Mouse (Mus musculus): Measurements from ENCODE around the gene Mog.

The Mog gene

DNA sequence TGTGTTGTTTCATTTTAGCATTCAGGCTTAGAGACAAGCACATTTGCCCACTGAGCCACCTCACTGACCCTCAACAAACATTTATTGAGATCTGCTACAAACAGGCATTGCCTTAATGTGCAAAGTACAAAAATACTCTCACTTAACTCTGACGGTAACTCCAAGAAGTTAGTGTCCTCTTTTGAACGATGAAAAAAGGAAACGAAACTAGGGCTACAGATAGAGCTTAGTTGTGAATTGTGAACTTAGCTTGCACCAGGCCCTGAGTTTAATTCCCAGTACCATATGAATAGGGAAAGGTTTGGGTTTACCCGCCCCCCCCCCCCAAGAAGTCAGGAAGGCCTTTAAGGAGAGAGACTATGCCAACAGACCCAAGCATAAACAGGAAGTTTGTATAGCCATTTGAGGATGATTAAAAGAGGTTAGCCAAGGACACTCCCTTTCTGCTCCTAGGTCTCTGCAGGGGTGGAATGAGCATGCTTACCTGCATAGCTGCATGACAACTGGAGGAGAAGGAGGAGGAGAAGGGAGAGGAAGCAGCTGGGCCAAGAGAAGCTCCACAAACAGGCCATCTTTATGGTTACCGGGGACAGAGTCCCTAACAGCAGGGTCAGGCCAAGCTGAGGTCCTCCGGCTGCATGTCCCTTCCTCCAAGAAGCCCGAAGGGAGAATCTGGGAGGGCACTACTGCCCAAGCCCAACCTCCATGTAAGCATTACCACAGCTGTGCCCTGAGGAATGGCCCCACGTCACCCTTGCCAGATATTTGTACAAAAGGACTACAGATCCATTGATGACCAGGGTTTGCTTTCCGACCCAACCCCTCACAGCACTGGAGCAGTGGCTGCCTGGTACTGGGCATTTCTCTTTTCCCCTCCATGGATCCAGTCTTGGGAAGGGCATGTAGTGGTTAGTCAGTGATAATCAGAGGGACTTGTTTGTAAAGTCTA lies at the start of gene Mog:
Mog (minus strand) TSS at position 771 of the 949 bp plus-strand sequence.
- DNase-seq (ENCODE audit: low spot score in 2 of 2): no peak

DNA sequence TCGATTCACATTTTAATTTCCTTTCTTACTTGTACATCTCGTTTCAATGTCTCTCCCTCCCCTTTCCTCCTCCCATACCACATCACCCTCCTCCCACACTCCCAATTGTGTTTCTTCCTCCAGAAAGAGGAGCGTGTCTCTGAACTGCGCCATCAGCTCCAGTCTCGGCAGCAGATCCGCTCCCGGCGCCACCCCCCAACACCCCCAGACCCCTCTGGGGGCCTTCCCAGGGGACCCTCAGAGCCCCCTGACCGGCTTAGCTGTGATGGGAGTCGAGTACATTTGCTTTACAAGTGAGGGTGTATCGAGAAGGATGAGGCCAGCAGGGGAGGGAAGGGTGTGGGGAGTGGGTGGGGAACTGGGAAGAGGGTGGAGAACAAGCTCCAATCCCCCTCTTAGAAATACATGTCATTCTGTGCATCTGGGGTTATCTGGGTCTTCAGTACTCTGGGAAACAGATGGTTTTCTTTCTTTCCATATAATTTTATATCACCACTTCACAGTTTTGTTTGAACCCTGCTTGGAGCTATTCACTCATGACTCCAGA lies 49.6 kb upstream of the Mog start:
- DNase-seq (ENCODE audit: low spot score in 2 of 2): no peak

DNA sequence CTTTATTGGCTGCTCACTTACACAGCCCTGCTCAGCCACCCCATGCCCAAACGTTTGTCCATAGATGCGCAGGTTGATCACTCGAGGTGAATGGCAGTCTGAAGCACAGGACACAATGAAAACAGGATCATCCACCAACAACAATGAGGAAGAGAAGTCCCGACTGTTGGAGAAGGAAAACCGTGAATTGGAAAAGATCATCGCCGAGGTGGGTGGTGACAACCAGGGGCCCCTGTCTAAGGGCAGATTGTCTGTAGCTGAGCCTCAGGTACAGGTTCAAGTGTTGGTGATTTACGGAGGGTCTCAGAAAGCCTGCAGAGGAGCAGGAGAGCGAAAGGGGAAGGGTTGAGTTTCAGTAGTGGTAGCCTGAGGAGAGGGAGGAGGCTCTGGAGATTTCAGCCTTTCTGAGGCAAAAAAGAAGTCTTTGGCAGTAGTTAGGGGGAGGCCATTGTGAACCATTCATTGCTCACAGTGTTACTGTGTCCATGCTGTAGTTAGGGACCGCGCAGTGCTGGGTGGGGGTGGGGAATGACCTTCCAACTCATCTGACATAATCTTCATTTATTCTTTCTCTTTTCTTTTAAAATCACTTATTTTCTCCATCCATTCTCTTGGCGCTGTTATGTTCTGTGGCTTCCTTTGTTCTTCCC lies 49.0 kb upstream of the Mog start:
- no peak for DNase-seq (ENCODE audit: low spot score in 2 of 2)

DNA sequence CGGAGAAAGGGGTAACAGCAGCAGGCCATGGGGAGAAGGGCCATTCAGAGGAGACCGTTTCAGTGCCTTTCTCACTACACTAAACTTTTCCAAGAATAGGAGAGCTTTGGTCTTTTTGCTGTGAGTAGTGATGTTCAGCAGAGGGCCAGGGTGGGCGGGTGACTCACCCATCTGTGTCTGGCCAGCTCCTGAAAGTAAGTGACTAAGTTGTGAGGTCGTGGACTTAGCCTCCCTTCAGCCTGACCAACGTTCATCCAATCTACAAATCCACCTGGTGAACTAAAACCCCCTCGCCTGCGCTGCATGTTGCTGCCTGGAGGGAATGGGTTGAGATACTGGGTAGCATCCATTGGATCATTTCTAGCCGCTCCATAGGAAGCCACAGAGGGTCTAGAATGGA lies 46.9 kb upstream of the Mog start:
- DNase-seq (ENCODE audit: low spot score in 2 of 2): no peak

DNA sequence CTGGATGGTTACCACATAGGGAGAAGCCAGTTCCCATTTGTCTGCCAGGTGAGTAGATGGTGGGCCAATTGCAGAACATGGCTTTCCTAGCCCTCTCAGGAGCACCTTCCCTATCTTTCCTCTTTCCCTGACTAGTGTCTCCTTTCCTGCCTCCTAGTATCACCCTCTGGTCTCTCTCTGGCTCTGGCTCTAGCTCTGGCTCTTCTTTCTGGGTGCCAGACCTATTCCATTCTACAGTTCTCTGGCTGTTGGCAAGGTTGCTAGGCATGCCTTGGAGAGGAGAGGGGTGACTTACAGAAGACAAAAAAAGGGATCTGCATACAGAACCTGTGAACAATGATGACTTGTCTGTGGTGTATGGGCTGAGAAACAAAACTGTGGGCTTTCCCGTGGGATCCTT lies 44.7 kb upstream of the Mog start:
- DNase-seq (ENCODE audit: low spot score in 2 of 2): no peak

DNA sequence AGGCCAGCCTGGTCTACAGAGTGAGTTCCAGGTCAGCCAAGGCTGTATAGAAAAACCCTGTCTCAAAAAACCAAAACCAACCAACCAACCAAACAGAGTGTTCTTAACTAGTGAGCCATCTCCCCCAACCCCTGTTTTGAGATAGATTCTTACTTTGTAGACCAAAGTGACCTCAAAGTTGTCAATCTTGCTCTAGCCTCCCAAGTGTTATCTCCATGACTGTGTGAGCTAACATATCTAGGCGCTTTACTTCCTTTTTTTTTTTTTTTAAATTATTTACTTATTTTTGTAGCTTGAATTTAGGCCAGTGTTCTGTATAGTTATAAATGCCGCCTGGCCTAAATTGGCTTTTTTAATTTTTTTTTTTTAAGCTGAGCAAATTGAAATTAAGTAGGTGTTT lies 42.8 kb upstream of the Mog start:
- DNase-seq (ENCODE audit: low spot score in 2 of 2): no peak

DNA sequence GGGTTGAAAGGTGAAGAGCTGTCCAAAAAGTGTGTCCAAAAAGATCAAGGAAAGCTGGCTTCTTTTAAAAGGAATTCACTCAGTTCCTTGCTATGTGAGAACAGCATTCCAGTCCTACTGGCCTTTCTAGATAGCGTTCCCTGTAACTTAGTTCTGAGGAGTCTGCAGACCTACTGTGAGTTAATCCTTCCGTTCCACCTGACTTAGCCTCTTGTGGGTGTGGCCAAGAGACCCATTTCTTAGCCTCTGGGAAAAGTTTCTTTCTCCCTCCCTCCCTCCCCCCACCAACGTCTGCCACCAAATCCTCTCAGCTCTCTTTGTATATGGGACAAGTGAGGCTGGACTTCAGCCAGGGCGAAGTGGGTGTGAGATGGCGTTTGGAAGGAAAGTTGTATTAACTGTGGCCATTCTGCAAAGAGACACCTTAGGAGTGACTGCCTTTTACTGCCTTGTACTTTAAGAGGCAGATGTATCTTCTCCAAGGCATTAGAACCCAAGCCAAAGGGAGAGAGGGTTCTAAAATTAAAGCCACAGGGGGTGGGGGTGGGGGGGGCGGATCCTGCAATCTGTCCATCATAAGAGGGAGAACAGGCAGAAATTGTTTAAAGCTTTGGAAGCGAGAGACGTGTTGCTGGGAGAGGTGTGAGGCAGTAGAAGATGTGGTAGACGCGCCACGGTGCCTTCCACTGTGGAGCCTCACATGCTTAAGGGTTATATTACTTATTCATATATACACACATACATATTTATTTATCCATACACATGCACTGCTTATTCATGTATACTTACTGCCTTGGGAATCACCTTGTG lies 40.7 kb upstream of the Mog start:
- no peak for DNase-seq (ENCODE audit: low spot score in 2 of 2)

DNA sequence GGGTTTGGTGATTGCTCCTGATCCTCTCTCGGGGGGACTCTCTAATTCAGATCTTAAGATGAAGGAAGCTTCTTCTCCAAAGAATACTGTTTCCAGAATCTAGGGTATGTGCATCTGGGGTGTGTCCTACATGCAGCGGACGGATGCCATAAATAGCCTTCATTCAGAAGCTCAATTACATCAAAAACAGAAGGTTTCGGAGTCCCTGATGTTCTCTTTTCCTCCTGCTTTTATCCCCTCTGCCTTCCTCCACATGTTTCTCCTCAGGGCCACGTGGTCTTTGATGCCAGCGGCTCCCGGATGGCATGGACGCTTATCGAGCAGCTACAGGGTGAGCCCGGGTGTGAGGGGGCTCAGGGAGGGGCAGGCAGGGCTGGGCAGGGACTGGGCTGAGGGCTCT lies 39.9 kb upstream of the Mog start:
- DNase-seq (ENCODE audit: low spot score in 2 of 2): no peak

DNA sequence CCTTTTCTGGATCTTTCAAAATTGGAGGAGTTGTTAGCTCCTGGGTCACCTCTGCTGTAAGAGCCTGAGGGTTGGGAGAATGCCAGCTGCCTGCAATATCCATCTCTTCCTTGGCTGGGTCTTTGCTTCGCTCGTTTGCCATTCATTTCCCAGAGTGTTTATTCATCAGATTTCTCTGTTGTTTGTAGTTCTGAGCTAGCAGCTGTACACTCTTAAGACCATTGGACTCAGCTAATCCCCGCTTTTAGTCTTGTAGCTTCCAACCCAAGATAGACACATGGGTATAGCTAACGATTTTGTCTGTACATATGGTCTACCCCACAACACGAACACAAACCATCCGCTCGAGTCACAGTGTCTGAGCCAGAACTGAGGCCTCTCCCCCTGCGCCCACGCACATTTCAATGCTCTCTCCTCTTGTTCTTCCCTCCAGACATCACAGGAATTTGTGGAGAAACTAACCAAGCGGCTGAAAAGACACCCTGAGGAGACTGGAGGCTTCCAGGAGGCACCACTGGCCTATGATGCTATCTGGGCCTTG lies 39.0 kb upstream of the Mog start:
- DNase-seq (ENCODE audit: low spot score in 2 of 2): no peak

DNA sequence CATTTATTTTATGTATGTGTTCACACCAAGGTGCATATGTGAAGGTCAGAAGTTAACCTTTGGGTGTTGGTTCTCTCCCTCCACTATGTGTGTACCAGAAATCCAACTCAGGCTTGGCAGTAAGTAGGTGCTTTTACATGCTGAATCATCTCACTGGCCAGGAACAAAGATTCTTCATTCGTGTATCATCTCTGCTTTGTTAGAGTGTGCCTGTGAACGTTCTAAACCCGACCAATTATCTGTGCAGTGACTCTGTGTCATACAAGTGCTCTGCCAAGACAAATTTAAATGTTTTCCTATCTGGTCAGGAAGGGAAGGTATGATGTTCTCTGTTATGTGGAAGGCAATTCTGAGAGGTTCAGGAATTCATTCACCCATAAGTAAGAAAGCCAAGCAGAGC lies 38.2 kb upstream of the Mog start:
- no peak for DNase-seq (ENCODE audit: low spot score in 2 of 2)

DNA sequence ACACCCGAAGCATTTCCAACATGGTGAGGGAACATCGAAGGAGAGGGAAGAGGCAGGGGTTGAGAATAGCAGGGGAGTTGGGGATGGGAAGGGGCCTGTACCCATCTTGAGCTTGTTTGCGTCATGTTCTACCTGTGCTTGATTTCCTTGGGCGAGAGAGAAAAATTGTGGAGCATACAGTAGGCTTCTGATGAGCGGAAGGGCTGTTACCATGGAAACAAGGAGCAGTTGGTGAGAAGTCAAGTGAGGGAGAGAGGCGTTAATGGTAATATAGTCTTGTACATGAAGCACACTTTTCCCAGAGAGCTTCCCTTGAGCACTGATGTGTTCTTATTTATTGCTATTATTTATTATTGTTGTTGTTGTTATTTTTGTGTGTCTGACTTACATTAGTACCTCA lies 33.8 kb upstream of the Mog start:
- DNase-seq (ENCODE audit: low spot score in 2 of 2): no peak

DNA sequence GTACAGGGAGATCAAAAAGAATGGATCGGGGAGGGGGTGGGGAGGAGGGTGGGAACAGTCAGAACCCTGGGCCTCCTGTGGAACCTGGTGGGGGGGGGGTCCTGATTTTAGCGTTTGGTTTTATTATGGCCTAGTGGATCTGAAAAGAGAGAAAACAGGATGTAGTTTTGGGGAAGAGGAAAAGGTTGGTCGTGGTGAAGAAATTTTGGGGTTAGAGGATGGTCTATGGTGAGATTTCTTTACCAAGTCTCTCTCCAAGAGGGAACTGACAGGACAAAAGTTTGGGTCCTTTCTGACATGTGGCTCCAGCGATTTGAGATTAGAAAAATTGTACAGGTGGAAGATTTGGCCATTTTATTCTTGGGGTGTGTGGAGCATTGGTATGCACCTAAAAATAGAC lies 28.5 kb upstream of the Mog start:
- DNase-seq (ENCODE audit: low spot score in 2 of 2): no peak

DNA sequence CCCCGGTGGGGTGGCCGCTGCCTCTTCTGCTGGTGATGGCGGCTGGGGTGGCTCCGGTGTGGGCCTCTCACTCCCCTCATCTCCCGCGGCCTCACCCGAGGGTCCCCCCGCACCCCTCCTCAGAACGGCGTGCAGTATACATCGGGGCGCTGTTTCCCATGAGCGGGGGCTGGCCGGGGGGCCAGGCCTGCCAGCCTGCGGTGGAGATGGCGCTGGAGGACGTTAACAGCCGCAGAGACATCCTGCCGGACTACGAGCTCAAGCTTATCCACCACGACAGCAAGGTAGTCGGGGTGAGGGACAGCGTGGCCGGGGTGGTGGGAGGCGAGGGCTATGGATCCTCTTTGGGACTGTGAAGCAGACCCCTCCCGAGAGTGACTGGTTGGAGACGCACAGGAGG lies 27.7 kb upstream of the Mog start:
- peak in 1 of 2 experiments; percentile 2 for DNase-seq (ENCODE audit: low spot score in 2 of 2)

DNA sequence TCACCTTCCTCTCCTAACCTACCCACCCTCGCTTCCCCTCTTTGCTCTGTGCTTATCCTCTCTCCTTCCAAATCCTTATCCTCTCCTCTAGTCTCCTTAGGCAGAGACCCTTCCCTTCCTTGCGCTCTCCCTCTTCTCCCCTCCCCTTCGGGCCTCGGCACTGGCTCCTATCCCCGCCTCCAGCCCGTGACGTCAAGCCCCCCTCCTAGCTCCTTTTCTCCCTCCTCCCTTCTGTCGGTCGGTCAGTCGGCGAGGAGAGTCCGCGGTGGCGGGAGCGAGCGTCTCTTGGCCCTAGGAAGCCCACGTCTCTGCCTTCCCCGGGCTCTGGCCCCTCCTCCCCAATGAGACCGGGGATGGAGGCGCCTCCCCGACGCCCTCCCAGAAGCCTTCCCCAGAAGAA lies 27.2 kb upstream of the Mog start:
- peak; percentile 51 to 70 for DNase-seq (ENCODE audit: low spot score in 2 of 2)

DNA sequence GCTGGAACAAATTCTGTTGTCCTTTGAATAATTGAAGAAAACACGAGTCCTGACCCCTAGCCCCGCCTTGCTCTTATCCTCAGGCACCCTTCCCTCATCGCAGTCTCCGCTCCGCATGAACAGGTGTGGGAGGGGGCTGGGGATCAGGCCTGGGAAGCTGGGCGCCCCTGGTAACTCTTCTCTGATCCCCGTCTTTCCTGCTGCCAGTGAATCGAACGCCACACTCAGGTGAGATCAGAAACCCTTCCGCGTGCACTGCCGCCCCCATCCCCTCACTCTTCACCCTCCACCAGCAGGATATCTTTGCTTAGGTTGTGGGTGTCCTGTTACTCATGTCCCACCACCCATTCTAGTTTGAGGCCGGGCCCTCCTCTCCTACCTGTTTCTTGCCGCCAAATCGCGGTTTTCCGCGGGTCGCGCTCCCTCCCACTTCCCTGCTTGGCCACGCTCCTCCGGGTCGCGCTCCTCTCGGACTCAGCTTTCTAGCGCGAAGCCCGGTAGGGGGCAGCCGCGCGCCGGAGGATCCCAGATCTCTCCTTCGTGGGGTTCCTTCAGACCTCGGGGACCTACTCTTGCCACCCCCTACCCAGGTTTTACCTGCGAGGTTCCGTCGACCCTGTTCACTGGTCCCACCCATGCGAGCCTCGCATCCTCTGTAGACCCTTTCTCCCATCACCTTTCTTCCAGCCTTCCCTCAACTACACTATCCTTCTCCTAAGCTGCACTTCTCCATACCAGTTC lies 26.5 kb upstream of the Mog start:
- DNase-seq (ENCODE audit: low spot score in 2 of 2): peak; percentile 31 to 77

DNA sequence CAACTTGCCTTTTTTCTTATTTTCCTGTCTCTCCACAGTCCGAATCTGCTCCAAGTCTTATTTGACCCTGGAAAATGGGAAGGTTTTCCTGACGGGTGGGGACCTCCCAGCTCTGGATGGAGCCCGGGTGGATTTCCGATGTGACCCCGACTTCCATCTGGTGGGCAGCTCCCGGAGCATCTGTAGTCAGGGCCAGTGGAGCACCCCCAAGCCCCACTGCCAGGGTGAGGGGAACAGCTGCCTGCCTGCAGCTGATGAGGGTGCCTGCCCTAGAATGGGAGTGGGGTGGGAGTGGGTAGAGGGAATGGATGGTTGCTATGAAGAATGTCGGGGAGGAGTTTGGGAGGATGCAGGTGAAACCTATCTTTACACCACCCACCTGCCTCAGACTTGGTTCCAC lies 25.2 kb upstream of the Mog start:
- DNase-seq (ENCODE audit: low spot score in 2 of 2): no peak

DNA sequence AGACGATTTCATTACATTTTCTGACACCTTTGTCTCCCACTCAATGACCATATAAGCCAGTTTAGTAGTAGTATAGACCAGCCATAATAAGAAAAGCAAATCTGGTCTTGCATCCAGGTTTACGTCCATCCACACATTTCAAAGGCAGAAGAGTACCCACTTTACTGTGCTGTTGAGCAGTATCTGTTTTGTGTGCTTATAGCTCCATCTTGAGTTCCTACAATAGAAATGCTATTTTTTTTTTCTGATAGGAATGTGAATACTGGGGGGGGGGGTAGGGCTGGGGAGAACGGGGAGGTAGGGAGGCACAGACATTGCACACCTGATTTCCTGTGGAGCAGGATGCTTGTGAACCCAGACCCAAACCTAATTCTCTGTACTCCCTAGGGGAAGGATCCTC lies 24.8 kb upstream of the Mog start:
- DNase-seq (ENCODE audit: low spot score in 2 of 2): no peak

DNA sequence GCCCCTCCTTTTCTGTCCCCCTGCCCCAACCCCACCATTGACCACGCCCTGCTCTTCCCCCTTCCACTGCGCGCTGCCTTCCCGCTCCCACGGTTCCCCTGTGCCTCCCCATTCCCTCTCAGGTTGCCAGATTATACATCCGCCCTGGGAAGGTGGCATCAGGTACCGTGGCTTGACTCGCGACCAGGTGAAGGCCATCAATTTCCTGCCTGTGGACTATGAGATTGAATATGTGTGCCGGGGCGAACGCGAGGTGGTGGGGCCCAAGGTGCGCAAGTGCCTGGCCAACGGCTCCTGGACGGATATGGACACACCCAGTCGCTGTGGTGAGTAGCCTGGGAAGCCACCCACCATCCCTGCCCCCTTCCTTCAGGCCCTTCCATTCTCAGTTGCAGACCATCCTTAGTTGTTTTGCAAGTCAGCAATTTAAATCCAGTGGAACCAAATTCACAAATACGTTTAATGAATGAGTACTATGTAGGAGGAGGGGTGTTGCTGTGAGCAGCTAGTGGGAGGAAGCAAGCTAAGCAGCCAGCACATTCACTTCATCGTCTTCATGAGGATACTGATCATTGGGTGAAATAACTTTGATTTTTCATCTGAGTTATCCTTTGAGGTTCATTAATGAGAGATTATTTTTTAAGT lies 24.3 kb upstream of the Mog start:
- no peak for DNase-seq (ENCODE audit: low spot score in 2 of 2)

DNA sequence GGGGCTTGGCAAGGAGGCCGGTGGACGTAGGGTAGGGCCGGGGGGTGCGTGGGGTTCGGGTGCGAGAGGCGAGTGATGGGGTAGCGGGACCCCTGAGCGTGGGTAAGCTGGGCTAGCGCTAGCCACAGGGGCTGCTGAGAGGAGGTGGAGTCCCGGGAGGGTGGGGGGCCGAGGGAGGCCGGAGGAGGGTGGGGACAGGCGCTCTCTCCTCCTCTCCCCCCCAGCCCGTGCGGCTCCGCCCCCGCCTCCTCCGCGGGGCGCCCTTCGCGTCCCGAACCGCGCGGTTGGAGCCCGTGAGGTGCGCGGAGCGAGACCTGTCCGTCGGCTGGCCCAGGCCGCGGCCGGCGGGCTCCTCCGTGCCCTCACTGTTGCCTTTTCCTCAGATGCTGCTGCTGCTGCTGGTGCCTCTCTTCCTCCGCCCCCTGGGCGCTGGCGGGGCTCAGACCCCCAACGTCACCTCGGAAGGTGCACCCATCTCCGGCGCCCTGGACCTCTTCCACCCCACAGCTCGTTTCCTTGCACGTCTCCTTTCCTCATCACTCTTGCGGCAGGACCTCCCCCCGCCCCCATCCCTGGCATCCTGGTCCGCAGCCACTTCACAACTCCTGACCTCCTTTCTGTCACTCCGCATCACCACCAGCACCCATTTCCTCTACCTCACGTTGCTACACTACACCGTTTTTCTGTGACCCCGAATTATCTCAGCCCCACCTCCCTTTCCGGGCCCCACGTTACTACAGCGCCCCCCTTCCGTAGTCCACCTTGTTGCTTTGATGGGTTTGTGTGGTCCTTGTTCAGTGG lies 23.3 kb upstream of the Mog start:
- DNase-seq (ENCODE audit: low spot score in 2 of 2): peak; percentile 31 to 42
